Mouse (Mus musculus): ENCODE measurements around the gene Hist1h2ae. TPM values are rescaled to one million over a fixed set of nuclear protein-coding genes. Genes with fewer than 3 reads are reported as not detected.

Hist1h2ae gene
- polyA plus RNA-seq, 1 experiment from 2014 or later, result 7.9 TPM

DNA sequence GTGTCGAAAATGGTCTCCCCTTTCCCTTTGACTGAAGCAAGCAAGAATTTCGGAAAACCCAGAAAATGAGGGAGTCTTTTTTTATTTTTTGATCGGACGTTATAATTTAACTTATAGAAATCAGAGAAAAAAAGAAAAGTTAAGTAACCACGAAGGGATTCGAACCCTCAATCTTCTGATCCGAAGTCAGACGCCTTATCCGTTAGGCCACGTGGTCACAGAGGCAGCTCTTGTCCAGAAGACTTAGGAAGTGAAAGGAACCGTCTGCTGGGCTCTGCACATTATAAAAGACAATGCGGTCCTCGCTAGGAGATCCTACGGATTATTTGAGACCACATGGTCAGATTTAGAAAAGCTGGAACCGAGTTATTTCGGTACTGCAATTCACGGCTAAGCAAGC, 44.7 kb downstream of the Hist1h2ae start:
- WGBS, result under 1% methylated on average over 17 of the region's 17 CpGs

DNA sequence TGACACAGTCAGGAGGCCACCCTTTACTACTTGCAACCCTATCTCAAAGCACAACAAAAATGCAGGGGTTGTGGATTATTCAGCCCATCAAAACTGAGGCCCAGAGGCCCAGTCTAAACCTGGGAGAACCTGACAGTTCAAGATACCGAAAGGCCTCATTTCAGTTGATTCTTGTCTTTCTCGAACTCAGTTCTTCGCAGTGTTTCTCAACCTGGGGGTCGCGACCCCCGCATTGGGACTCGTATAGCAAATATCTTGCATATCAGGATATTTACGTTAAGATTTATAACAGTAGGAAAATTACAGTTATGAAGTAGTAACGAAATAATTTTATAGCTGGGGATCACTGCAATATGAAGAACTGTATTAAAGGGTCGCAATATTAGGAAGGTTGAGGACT, 45.1 kb downstream of the Hist1h2ae start:
- DNase-seq (ENCODE audit: low spot score), result no peak
- Histone ChIP-seq H3K27me3 (replicated peaks; ENCODE audit: insufficient read depth, low read length) (no peaks in the 10 kb centered on the region), H3K4me3 (ENCODE audit: low read depth, low read length) (peak overlapping the region; percentile 28), H3K4me1 (ENCODE audit: insufficient read depth, low read depth, low read length) (no peaks in the 10 kb centered on the region), H3K9ac (replicated peaks; ENCODE audit: low read depth) (no peak overlapping the region), H3K36me3 (ENCODE audit: insufficient read depth, low read length) (no peaks in the 10 kb centered on the region), H3K27ac (ENCODE audit: low read length) (no peak overlapping the region), H3K9me3 (ENCODE audit: low read length) (no peaks in the 10 kb centered on the region), H3K4me2 (replicated peaks; ENCODE audit: low read depth, low read length) (peak overlapping the region; percentile 53)
- no peak for ATAC-seq
- WGBS, result 4% methylated on average over 10 of the region's 10 CpGs
- no peak for TF ChIP-seq CTCF (IDR thresholded peaks at IDR 0.05)
- no peak for TF ChIP-seq EP300 (IDR thresholded peaks at IDR 0.05)

More for the DNA sequence above, 44.7 kb downstream of the Hist1h2ae start:
- H3K4me1 ChIP-seq (ENCODE audit: insufficient read depth, low read depth, low read length), result no peaks in the 10 kb centered on the region
- H3K4me3 ChIP-seq (ENCODE audit: low read depth, low read length), result peak overlapping the region; percentile 28
- no peak overlapping the region for H3K9ac ChIP-seq (replicated peaks; ENCODE audit: low read depth)
- H3K27me3 ChIP-seq (replicated peaks; ENCODE audit: insufficient read depth, low read length), result no peaks in the 10 kb centered on the region
- H3K27ac ChIP-seq (ENCODE audit: low read length), result no peak overlapping the region
- no peaks in the 10 kb centered on the region for H3K9me3 ChIP-seq (ENCODE audit: low read length)
- H3K4me2 ChIP-seq (replicated peaks; ENCODE audit: low read depth, low read length), result peak overlapping the region; percentile 53
- DNase-seq (ENCODE audit: low spot score) (peak; percentile 94), ATAC-seq (peak; percentile 41)
- H3K36me3 ChIP-seq (ENCODE audit: insufficient read depth, low read length), result no peaks in the 10 kb centered on the region
- TF ChIP-seq CTCF (IDR thresholded peaks at IDR 0.05), result no peak
- peak; percentile 29; the same call in 1 of the 2 replicates for TF ChIP-seq EP300 (IDR thresholded peaks at IDR 0.05)

DNA sequence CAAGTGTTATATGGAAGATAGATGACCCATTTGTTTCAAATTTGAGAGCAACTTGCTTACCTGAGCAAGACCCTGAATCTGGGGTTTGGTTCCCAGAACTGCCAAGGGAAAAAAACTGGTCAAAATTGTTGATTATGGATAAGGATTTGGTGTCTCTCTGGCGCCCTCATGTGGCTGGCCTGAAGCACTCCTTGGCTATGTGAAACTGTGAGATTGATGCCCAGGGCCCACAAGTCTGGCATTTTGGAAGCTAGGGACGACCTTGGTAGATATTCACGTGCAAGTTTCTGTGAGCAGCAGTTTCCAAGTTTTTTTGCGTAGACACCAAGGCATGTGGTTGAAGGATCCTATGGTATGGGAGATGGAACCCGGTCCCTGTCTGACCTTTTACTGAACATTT, 46.4 kb downstream of the Hist1h2ae start:
- DNase-seq (ENCODE audit: low spot score) (peak; percentile 86), ATAC-seq (peak; percentile 27; the same call in 1 of the 2 replicates)
- WGBS, result 11% methylated on average over 5 of the region's 5 CpGs

DNA sequence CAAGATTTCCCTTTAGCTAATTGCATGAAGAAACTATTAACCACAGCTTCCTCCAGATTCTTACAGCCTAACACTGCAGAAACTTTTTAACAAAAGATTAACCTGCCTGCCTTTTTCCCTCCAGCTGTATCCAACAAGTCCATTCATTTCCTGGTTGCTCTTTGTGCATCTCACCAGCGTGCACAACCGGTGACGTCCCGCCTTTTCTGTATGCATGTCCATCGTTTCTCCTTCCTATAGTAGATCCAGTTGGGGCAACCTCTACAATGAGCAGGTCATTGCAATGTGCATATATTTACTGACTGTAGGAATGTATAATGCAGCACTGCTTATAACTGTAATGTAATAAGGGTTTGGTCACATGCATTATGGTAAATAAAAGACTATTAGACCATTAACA, 47.0 kb downstream of the Hist1h2ae start:
- no peak overlapping the region for H3K9ac ChIP-seq (replicated peaks; ENCODE audit: low read depth)
- H3K9me3 ChIP-seq (ENCODE audit: low read length), result no peaks in the 10 kb centered on the region
- WGBS, result 39% methylated on average over 5 of the region's 5 CpGs
- no peaks in the 10 kb centered on the region for H3K36me3 ChIP-seq (ENCODE audit: insufficient read depth, low read length)
- TF ChIP-seq CTCF (IDR thresholded peaks at IDR 0.05) (no peak), EP300 (IDR thresholded peaks at IDR 0.05) (no peak)
- H3K27me3 ChIP-seq (replicated peaks; ENCODE audit: insufficient read depth, low read length), result no peaks in the 10 kb centered on the region
- DNase-seq (ENCODE audit: low spot score) (no peak), ATAC-seq (no peak)
- no peaks in the 10 kb centered on the region for H3K4me1 ChIP-seq (ENCODE audit: insufficient read depth, low read depth, low read length)
- H3K4me2 ChIP-seq (replicated peaks; ENCODE audit: low read depth, low read length), result no peak overlapping the region
- H3K27ac ChIP-seq (ENCODE audit: low read length), result no peak overlapping the region
- H3K4me3 ChIP-seq (ENCODE audit: low read depth, low read length), result no peak overlapping the region

More for the DNA sequence above, 46.4 kb downstream of the Hist1h2ae start:
- H3K9me3 ChIP-seq (ENCODE audit: low read length), result no peaks in the 10 kb centered on the region
- TF ChIP-seq CTCF (IDR thresholded peaks at IDR 0.05) (peak; percentile 92), EP300 (IDR thresholded peaks at IDR 0.05) (no peak)
- H3K27me3 ChIP-seq (replicated peaks; ENCODE audit: insufficient read depth, low read length), result no peaks in the 10 kb centered on the region
- H3K4me3 ChIP-seq (ENCODE audit: low read depth, low read length), result no peak overlapping the region
- no peaks in the 10 kb centered on the region for H3K4me1 ChIP-seq (ENCODE audit: insufficient read depth, low read depth, low read length)
- no peak overlapping the region for H3K9ac ChIP-seq (replicated peaks; ENCODE audit: low read depth)
- no peak overlapping the region for H3K27ac ChIP-seq (ENCODE audit: low read length)
- no peaks in the 10 kb centered on the region for H3K36me3 ChIP-seq (ENCODE audit: insufficient read depth, low read length)
- H3K4me2 ChIP-seq (replicated peaks; ENCODE audit: low read depth, low read length), result no peak overlapping the region

DNA sequence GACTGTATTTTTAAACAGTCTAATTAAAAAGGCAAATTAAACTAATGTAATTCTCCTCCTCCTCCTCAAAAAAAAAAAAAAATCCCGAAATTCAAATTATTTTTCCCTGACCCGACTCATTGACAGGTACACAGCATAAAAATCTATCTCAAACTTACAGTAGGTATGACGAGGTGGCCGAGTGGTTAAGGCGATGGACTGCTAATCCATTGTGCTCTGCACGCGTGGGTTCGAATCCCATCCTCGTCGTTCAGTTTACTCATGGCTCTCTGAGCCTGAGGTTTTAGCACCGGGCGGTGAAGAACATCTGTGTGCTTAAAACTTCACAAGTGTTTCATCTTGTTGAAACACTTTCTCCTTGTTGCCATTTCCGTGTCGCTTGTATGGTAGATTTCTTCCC, 49.3 kb downstream of the Hist1h2ae start:
- Histone ChIP-seq H3K4me2 (replicated peaks; ENCODE audit: low read depth, low read length) (no peak overlapping the region), H3K27ac (ENCODE audit: low read length) (no peak overlapping the region), H3K4me1 (ENCODE audit: insufficient read depth, low read depth, low read length) (no peaks in the 10 kb centered on the region), H3K27me3 (replicated peaks; ENCODE audit: insufficient read depth, low read length) (no peaks in the 10 kb centered on the region), H3K9me3 (ENCODE audit: low read length) (no peaks in the 10 kb centered on the region), H3K4me3 (ENCODE audit: low read depth, low read length) (no peak overlapping the region), H3K36me3 (ENCODE audit: insufficient read depth, low read length) (no peaks in the 10 kb centered on the region), H3K9ac (replicated peaks; ENCODE audit: low read depth) (no peak overlapping the region)
- 2% methylated on average over 14 of the region's 14 CpGs for WGBS
- TF ChIP-seq EP300 (IDR thresholded peaks at IDR 0.05), result no peak
- no peak for TF ChIP-seq CTCF (IDR thresholded peaks at IDR 0.05)
- ATAC-seq, result no peak
- peak; percentile 74 for DNase-seq (ENCODE audit: low spot score)

Small RNA genes within 50 kb of the gene (microRNA-seq; reads per million reads assigned to microRNA genes)
- gene Gm44297, result not detected
- not detected for gene Gm44359
- not detected for gene Gm44394

Other genes starting within 250 kb of the Hist1h2ae start
- gene Zfp322a, start 202.0 kb downstream of the Hist1h2ae start, polyA plus RNA-seq (2015; fragmentation: Nextera tagmentation; extraction: Ambion mirVana), result 27.1 and 30.9 TPM in 2 replicates
- 8.4 and 8.7 TPM in 2 replicates for gene Abt1, start 147.4 kb downstream of the Hist1h2ae start, polyA plus RNA-seq (2015; fragmentation: Nextera tagmentation; extraction: Ambion mirVana)
- 0.14 and 0.21 TPM in 2 replicates for gene Btn1a1, start 105.3 kb downstream of the Hist1h2ae start, polyA plus RNA-seq (2015; fragmentation: Nextera tagmentation; extraction: Ambion mirVana)
- gene Btn2a2, start 82.4 kb downstream of the Hist1h2ae start, polyA plus RNA-seq (2015; fragmentation: Nextera tagmentation; extraction: Ambion mirVana), result 0.06 and 0.07 TPM in 2 replicates
- 5.5 and 7.0 TPM in 2 replicates for gene Hist1h4h, start 40.2 kb downstream of the Hist1h2ae start, polyA plus RNA-seq (2015; fragmentation: Nextera tagmentation; extraction: Ambion mirVana)
- gene Hist1h2af, start 37.3 kb downstream of the Hist1h2ae start, polyA plus RNA-seq (2015; fragmentation: Nextera tagmentation; extraction: Ambion mirVana), result 1.3 and 1.7 TPM in 2 replicates
- 0.30 and 0.80 TPM in 2 replicates for gene Hist1h3g, start 35.8 kb downstream of the Hist1h2ae start, polyA plus RNA-seq (2015; fragmentation: Nextera tagmentation; extraction: Ambion mirVana)
- 0.12 TPM in 1 of 2 replicates, not detected in the other for gene Hist1h2bh, start 27.8 kb downstream of the Hist1h2ae start, polyA plus RNA-seq (2015; fragmentation: Nextera tagmentation; extraction: Ambion mirVana)
- 0.32 and 0.33 TPM in 2 replicates for gene Hist1h3f, start 27.2 kb downstream of the Hist1h2ae start, polyA plus RNA-seq (2015; fragmentation: Nextera tagmentation; extraction: Ambion mirVana)
- gene Hist1h4f, start 19.6 kb downstream of the Hist1h2ae start, polyA plus RNA-seq (2015; fragmentation: Nextera tagmentation; extraction: Ambion mirVana), result 0.55 TPM in 1 of 2 replicates, not detected in the other
- gene Hist1h1d, start 18.0 kb downstream of the Hist1h2ae start, polyA plus RNA-seq (2015; fragmentation: Nextera tagmentation; extraction: Ambion mirVana), result 0.11 TPM in 2 replicates
- 1.6 and 1.7 TPM in 2 replicates for gene Hist1h3e, start 8.9 kb downstream of the Hist1h2ae start, polyA plus RNA-seq (2015; fragmentation: Nextera tagmentation; extraction: Ambion mirVana)
- gene Hist1h2bg, start 176 bp upstream of the Hist1h2ae start, polyA plus RNA-seq (2015; fragmentation: Nextera tagmentation; extraction: Ambion mirVana), result 1.3 and 1.9 TPM in 2 replicates
- 0.48 and 0.87 TPM in 2 replicates for gene Hist1h2bf, start 3.0 kb upstream of the Hist1h2ae start, polyA plus RNA-seq (2015; fragmentation: Nextera tagmentation; extraction: Ambion mirVana)
- 0.49 and 0.57 TPM in 2 replicates for gene Hist1h2ad, start 3.2 kb upstream of the Hist1h2ae start, polyA plus RNA-seq (2015; fragmentation: Nextera tagmentation; extraction: Ambion mirVana)
- gene Hist1h3d, start 4.5 kb upstream of the Hist1h2ae start, polyA plus RNA-seq (2015; fragmentation: Nextera tagmentation; extraction: Ambion mirVana), result 0.62 and 1.3 TPM in 2 replicates
- 31.4 and 36.9 TPM in 2 replicates for gene Hist1h4d, start 10.4 kb upstream of the Hist1h2ae start, polyA plus RNA-seq (2015; fragmentation: Nextera tagmentation; extraction: Ambion mirVana)
- gene Hist1h2be, start 49.9 kb upstream of the Hist1h2ae start, polyA plus RNA-seq (2015; fragmentation: Nextera tagmentation; extraction: Ambion mirVana), result 0.44 and 0.86 TPM in 2 replicates
- 7.8 and 9.9 TPM in 2 replicates for gene Hist1h1e, start 51.3 kb upstream of the Hist1h2ae start, polyA plus RNA-seq (2015; fragmentation: Nextera tagmentation; extraction: Ambion mirVana)
- 0.32 and 0.54 TPM in 2 replicates for gene Hist1h2ac, start 112.7 kb upstream of the Hist1h2ae start, polyA plus RNA-seq (2015; fragmentation: Nextera tagmentation; extraction: Ambion mirVana)
- gene Hist1h2bc, start 113.0 kb upstream of the Hist1h2ae start, polyA plus RNA-seq (2015; fragmentation: Nextera tagmentation; extraction: Ambion mirVana), result 67.5 and 69.5 TPM in 2 replicates
- 0.13 TPM in 1 of 2 replicates, not detected in the other for gene Hist1h1t, start 124.6 kb upstream of the Hist1h2ae start, polyA plus RNA-seq (2015; fragmentation: Nextera tagmentation; extraction: Ambion mirVana)
- gene Hist1h4c, start 127.2 kb upstream of the Hist1h2ae start, polyA plus RNA-seq (2015; fragmentation: Nextera tagmentation; extraction: Ambion mirVana), result 3.7 and 3.9 TPM in 2 replicates
- gene Hfe, start 139.6 kb upstream of the Hist1h2ae start, polyA plus RNA-seq (2015; fragmentation: Nextera tagmentation; extraction: Ambion mirVana), result 25.3 and 26.3 TPM in 2 replicates
- 38.9 and 43.3 TPM in 2 replicates for gene Hist1h1c, start 167.6 kb upstream of the Hist1h2ae start, polyA plus RNA-seq (2015; fragmentation: Nextera tagmentation; extraction: Ambion mirVana)
- 0.27 TPM in 1 of 2 replicates, not detected in the other for gene Hist1h3c, start 174.4 kb upstream of the Hist1h2ae start, polyA plus RNA-seq (2015; fragmentation: Nextera tagmentation; extraction: Ambion mirVana)
- 0.99 TPM in 1 of 2 replicates, not detected in the other for gene Hist1h2bb, start 175.5 kb upstream of the Hist1h2ae start, polyA plus RNA-seq (2015; fragmentation: Nextera tagmentation; extraction: Ambion mirVana)
- 5.3 and 6.1 TPM in 2 replicates for gene Hist1h2ab, start 179.9 kb upstream of the Hist1h2ae start, polyA plus RNA-seq (2015; fragmentation: Nextera tagmentation; extraction: Ambion mirVana)
- gene Hist1h3b, start 181.0 kb upstream of the Hist1h2ae start, polyA plus RNA-seq (2015; fragmentation: Nextera tagmentation; extraction: Ambion mirVana), result 2.6 and 3.0 TPM in 2 replicates
- 0.57 and 0.73 TPM in 2 replicates for gene Hist1h4b, start 185.8 kb upstream of the Hist1h2ae start, polyA plus RNA-seq (2015; fragmentation: Nextera tagmentation; extraction: Ambion mirVana)
- gene Hist1h4a, start 190.0 kb upstream of the Hist1h2ae start, polyA plus RNA-seq (2015; fragmentation: Nextera tagmentation; extraction: Ambion mirVana), result 0.26 and 0.38 TPM in 2 replicates
- 1.4 and 1.7 TPM in 2 replicates for gene Hist1h3a, start 191.2 kb upstream of the Hist1h2ae start, polyA plus RNA-seq (2015; fragmentation: Nextera tagmentation; extraction: Ambion mirVana)
- 0.33 and 0.64 TPM in 2 replicates for gene Hist1h1a, start 192.4 kb upstream of the Hist1h2ae start, polyA plus RNA-seq (2015; fragmentation: Nextera tagmentation; extraction: Ambion mirVana)
- not detected in 2 replicates for gene Trim38, start 198.7 kb upstream of the Hist1h2ae start, polyA plus RNA-seq (2015; fragmentation: Nextera tagmentation; extraction: Ambion mirVana)
- gene Slc17a2, start 235.8 kb upstream of the Hist1h2ae start, polyA plus RNA-seq (2015; fragmentation: Nextera tagmentation; extraction: Ambion mirVana), result 1.4 and 3.4 TPM in 2 replicates

All from lung, postnatal 0 days (tissue).